Mouse (Mus musculus): Measurements from ENCODE around the gene 0610009B22Rik. TPM values are rescaled to one million over a fixed set of nuclear protein-coding genes. Genes with fewer than 3 reads are reported as not detected.

Gene 0610009B22Rik
- polyA plus RNA-seq, 1 experiment = 0.15 TPM

DNA sequence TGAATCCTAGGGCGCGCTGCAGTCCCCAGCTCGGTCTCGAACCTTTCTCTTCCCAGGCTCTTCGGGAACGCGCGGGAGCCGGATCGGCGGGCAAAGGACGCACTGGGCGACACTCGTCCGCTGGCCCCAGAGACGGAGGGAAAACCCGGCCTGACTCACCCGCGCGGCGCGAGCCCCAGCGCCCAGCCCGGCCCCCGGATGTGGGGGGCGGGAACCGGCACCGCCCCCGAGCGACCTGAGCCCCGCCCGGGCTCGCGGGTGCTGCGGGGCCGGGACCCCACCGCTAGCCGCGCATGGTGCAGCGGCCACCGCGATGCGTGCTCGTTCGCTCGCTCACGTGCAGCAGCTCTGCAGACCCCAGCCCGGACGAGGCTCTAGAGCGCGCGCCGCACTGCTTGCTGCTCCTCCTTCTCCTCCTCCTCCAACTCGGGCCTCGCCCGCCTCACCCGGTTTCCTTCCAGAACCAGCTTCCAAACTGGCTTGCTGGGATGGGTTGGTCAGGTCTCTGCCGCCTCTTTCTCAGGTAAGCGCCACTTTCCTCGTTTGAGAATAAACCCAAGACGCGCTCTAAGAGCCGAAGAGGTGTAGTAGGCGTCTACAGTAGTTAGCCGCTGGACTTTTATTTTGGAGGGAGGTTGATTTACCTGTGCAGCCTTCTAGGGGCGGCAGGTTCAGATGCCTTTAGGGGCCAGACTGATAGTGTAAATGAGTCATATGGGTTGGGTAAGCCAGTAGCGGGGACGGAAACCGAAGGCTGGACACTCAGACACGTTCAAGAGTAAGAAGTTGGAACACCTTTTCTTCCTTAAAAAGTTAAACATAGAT is 37.8 kb downstream of the 0610009B22Rik start, which contains the start of the genes N4bp3 and D930048N14Rik:
N4bp3 (minus strand) TSS at position 152 of the 825 bp plus-strand sequence.
D930048N14Rik (plus strand) TSS at position 264 of the 825 bp plus-strand sequence.
- Histone ChIP-seq H3K4me1 (ENCODE audit: control insufficient read depth) (peaks cover 24% of the 10 kb centered on the region), H3K4me3 (replicated peaks) (peak within 1 kb of the TSS; percentile 60), H3K27me3 (ENCODE audit: control insufficient read depth) (peaks cover 61% of the 10 kb centered on the region), H3K36me3 (ENCODE audit: control insufficient read depth) (no peaks in the 10 kb centered on the region; the same call in 1 of the 2 replicates), H3K9me3 (ENCODE audit: control insufficient read depth, low read length) (peaks cover 3% of the 10 kb centered on the region; the same call in 1 of the 2 replicates)
- TF ChIP-seq TAL1 (IDR thresholded peaks at IDR 0.05; ENCODE audit: low read length) = no peak

DNA sequence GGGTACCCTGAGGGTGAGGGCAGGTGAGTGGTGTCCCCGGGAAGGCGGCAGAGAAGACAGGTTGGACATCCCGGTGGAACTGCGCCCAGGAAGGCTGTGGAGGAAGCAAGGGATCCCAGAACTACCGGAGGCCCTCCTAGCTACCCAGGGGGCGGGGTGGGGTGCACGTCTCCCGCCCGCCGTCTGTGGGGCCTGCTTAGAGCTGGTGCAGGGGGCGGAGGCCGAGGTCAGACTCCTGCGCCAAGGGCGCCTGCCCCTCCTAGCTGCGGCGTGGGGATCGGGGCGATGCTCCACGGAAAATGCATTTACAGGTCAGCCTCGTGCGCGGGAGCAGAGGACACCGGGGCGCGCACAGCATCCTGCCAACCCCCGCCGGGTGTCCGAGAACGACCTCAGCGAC is 38.4 kb downstream of the 0610009B22Rik start:
- Histone ChIP-seq H3K9me3 (ENCODE audit: control insufficient read depth, low read length) (peaks cover 3% of the 10 kb centered on the region; the same call in 1 of the 2 replicates), H3K36me3 (ENCODE audit: control insufficient read depth) (no peaks in the 10 kb centered on the region; the same call in 1 of the 2 replicates), H3K27me3 (ENCODE audit: control insufficient read depth) (peaks cover 61% of the 10 kb centered on the region), H3K4me3 (replicated peaks) (peak overlapping the region; percentile 60), H3K4me1 (ENCODE audit: control insufficient read depth) (peaks cover 24% of the 10 kb centered on the region)
- no peak for TF ChIP-seq GATA1 (IDR thresholded peaks at IDR 0.05; ENCODE audit: low read length)
- TF ChIP-seq TAL1 (IDR thresholded peaks at IDR 0.05; ENCODE audit: low read length) = no peak

- H3K36me3 ChIP-seq (ENCODE audit: control insufficient read depth) = no peaks in the 10 kb centered on the region; the same call in 1 of the 2 replicates
- peaks cover 3% of the 10 kb centered on the region; the same call in 1 of the 2 replicates for H3K9me3 ChIP-seq (ENCODE audit: control insufficient read depth, low read length)
- peaks cover 24% of the 10 kb centered on the region for H3K4me1 ChIP-seq (ENCODE audit: control insufficient read depth)
- peak overlapping the region; percentile 60 for H3K4me3 ChIP-seq (replicated peaks)
- no peak for TF ChIP-seq GATA1 (IDR thresholded peaks at IDR 0.05; ENCODE audit: low read length)
- TF ChIP-seq TAL1 (IDR thresholded peaks at IDR 0.05; ENCODE audit: low read length) = no peak
- peaks cover 61% of the 10 kb centered on the region for H3K27me3 ChIP-seq (ENCODE audit: control insufficient read depth)
Measured at GRCm38 (mm10) chr11:51649889-51650199, 38.8 kb downstream of the 0610009B22Rik start.

DNA sequence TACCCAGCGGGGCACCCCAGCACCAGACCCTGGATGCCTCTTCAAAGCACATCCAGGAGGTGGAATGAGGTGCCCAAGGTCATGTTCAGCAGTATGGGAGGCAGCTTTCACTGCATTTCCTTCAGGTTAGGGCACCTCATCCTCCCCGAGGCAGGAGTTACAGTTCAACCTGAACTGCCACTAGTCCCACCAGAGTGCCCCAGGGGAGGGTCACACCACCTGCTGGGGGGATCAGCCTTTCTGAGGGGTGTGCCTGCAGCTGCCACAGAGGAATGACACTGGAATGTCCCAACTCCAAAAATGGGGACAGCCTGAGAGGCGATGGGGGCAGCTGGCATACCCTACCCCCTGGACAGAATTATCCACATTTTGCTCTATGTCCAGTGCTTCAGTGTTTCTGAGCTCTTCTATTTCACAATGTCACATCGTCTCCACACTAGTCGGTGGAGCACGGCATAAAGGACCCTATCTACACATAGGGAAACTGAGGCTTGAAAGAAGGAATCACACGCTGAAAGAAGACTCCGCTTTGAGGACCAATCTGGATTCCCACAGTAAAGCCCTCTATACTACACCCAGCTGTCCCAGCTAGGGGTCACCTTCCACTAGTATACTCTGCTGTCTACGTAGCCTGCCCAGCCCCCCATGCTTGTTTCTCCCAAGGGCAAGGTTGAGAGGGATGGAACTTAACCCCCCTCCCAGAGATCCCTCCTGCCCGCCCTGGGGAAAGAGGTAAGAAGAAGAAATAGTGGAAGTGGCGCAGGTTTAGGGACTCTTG is 39.4 kb downstream of the 0610009B22Rik start:
- peaks cover 24% of the 10 kb centered on the region for H3K4me1 ChIP-seq (ENCODE audit: control insufficient read depth)
- no peak overlapping the region for H3K4me3 ChIP-seq (replicated peaks)
- no peaks in the 10 kb centered on the region for H3K36me3 ChIP-seq (ENCODE audit: control insufficient read depth)
- peaks cover 3% of the 10 kb centered on the region; the same call in 1 of the 2 replicates for H3K9me3 ChIP-seq (ENCODE audit: control insufficient read depth, low read length)
- TF ChIP-seq GATA1 (IDR thresholded peaks at IDR 0.05; ENCODE audit: low read length) (no peak), TAL1 (IDR thresholded peaks at IDR 0.05; ENCODE audit: low read length) (no peak)
- peaks cover 61% of the 10 kb centered on the region for H3K27me3 ChIP-seq (ENCODE audit: control insufficient read depth)

DNA sequence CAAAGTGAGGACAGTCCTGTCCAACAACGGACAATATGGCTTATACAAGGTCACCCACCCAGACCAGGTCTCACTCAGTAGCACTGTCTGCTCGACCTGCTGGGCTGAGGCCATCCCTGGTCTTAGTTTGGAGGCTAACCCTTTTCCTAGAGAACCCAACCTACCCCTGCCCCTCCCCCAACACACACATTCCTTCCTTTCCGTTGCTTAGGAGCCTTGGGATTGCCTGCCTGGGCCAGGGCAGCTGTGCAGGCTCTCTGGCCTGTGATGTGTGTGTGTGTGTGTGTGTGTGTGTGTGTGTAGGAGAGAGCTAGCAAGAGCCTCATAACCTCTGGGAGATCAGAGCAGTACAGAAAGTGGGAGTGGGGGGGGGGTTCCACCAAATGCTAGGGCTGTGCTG is 40.1 kb downstream of the 0610009B22Rik start:
- no peak overlapping the region for H3K4me3 ChIP-seq (replicated peaks)
- H3K4me1 ChIP-seq (ENCODE audit: control insufficient read depth) = peaks cover 26% of the 10 kb centered on the region
- TF ChIP-seq GATA1 (IDR thresholded peaks at IDR 0.05; ENCODE audit: low read length) (no peak), TAL1 (IDR thresholded peaks at IDR 0.05; ENCODE audit: low read length) (no peak)
- H3K36me3 ChIP-seq (ENCODE audit: control insufficient read depth) = no peaks in the 10 kb centered on the region; the same call in 1 of the 2 replicates
- peaks cover 55% of the 10 kb centered on the region for H3K27me3 ChIP-seq (ENCODE audit: control insufficient read depth)
- H3K9me3 ChIP-seq (ENCODE audit: control insufficient read depth, low read length) = peaks cover 3% of the 10 kb centered on the region; the same call in 1 of the 2 replicates

- H3K27me3 ChIP-seq (ENCODE audit: control insufficient read depth) = peaks cover 45% of the 10 kb centered on the region
- peaks cover 32% of the 10 kb centered on the region for H3K4me1 ChIP-seq (ENCODE audit: control insufficient read depth)
- H3K9me3 ChIP-seq (ENCODE audit: control insufficient read depth, low read length) = peaks cover 3% of the 10 kb centered on the region; the same call in 1 of the 2 replicates
- H3K4me3 ChIP-seq (replicated peaks) = no peak overlapping the region
- H3K36me3 ChIP-seq (ENCODE audit: control insufficient read depth) = peaks cover 2% of the 10 kb centered on the region; the same call in 1 of the 2 replicates
- TF ChIP-seq GATA1 (IDR thresholded peaks at IDR 0.05; ENCODE audit: low read length) (no peak), TAL1 (IDR thresholded peaks at IDR 0.05; ENCODE audit: low read length) (no peak)
Measured at GRCm38 (mm10) chr11:51646751-51647667, 41.7 kb downstream of the 0610009B22Rik start.

DNA sequence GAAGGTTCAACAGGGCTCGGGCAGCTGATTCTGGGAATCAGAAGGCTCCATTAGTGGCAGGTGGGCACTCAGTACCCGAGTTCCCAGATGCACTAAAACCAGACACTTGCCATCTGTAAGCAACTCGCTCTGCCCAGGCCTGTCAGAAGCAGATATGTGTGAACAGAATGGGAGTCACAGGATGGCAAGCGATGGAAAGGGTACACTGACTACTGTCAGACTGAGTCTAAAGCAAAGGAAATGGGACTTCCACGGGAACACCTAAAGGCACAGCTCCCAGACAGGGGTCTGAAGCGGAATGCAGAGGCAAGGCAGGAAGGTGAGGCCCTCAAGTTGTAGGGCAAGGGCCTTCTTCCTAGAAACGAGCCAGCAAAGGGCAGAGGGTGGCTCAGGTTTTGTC is 42.4 kb downstream of the 0610009B22Rik start:
- Histone ChIP-seq H3K9me3 (ENCODE audit: control insufficient read depth, low read length) (no peaks in the 10 kb centered on the region; the same call in 1 of the 2 replicates), H3K4me3 (replicated peaks) (no peak overlapping the region), H3K36me3 (ENCODE audit: control insufficient read depth) (peaks cover 2% of the 10 kb centered on the region; the same call in 1 of the 2 replicates), H3K4me1 (ENCODE audit: control insufficient read depth) (peaks cover 32% of the 10 kb centered on the region), H3K27me3 (ENCODE audit: control insufficient read depth) (peaks cover 38% of the 10 kb centered on the region)
- TF ChIP-seq GATA1 (IDR thresholded peaks at IDR 0.05; ENCODE audit: low read length) (no peak), TAL1 (IDR thresholded peaks at IDR 0.05; ENCODE audit: low read length) (no peak)

GRCm38 (mm10) chr11:51645293-51645692 is 43.4 kb downstream of the 0610009B22Rik start:
- Histone ChIP-seq H3K9me3 (ENCODE audit: control insufficient read depth, low read length) (no peaks in the 10 kb centered on the region; the same call in 1 of the 2 replicates), H3K36me3 (ENCODE audit: control insufficient read depth) (peaks cover 2% of the 10 kb centered on the region; the same call in 1 of the 2 replicates), H3K4me3 (replicated peaks) (no peak overlapping the region), H3K27me3 (ENCODE audit: control insufficient read depth) (peaks cover 28% of the 10 kb centered on the region), H3K4me1 (ENCODE audit: control insufficient read depth) (peaks cover 23% of the 10 kb centered on the region)
- TF ChIP-seq TAL1 (IDR thresholded peaks at IDR 0.05; ENCODE audit: low read length) (no peak), GATA1 (IDR thresholded peaks at IDR 0.05; ENCODE audit: low read length) (no peak)

Data from erythroblast, embryonic 14.5 days (primary cell).